In the genomic region with DNA sequence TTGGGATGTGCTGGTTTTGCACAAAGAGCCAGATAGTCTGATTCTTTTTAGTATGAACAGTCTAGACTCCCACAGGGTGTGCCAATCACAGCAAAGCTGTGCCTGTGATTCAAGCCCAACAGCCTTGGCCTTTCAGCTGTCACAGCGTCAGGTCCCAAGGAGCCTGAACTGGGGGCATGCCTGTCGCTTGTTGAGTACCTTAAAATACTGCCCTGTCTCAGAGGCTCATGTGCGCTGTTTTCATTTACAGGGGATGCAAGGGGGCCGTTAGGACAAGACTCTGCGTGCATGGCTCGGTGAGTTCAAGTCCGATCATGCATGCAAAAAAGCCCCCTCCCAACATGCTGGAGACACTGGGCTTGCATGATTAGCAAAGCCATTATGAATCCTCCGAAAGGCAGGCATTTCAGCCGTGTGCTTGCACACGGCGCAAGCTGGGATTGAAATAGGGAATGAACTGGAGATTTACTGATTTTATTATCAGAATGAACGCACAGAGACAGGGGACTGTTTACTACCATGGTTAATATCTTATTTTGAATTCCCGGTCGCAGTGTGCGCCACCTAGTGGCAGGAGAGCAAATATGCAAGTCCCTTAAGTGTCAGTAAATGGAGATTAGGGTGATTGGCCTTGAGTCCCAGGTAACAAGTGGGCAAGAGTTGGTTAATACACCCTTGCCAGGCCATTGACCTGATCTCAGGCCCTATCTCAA, we compare ENCODE assay signal across 8 mouse cellular contexts.
A peak's percentile ranks its signal among the peaks of the same experiment; 100 is the strongest.
DNase-seq lines count a peak whose midpoint lies in the region; ATAC-seq and TF ChIP-seq lines count a peak whose summit lies in the region.

No protein-coding gene starts in this region.

- TF ChIP-seq EP300 in liver, postnatal 0 days (IDR thresholded peaks at IDR 0.05; ENCODE audit: low read depth), result no peak

- DNase-seq in adrenal gland, adult (ENCODE audit: inconsistent age in 2 of 2, low spot score in 1 of 2), result peak; percentile 76 to 85
- peak; percentile 83 for DNase-seq in embryo, embryonic 10.5 days (ENCODE audit: low spot score)
- DNase-seq in heart, adult 9 months (ENCODE audit: low spot score in 2 of 2), result peak; percentile 10 to 24
- peak; percentile 14 to 26 for DNase-seq in kidney, adult 8-10 months
- DNase-seq in liver, postnatal 0 days, result peak; percentile 51
- peak; percentile 65 for DNase-seq in thymus, postnatal 4 days

- H3K36me3 ChIP-seq in E14TG2a.4 (ENCODE audit: insufficient read depth, low read length), result no peaks in the 10 kb centered on the region
- H3K36me3 ChIP-seq in liver, postnatal 0 days (replicated peaks; ENCODE audit: insufficient read depth, low read length), result no peaks in the 10 kb centered on the region
- H3K36me3 ChIP-seq in neural tube, embryonic 15.5 days, result no peaks in the 10 kb centered on the region

- TF ChIP-seq CTCF in E14TG2a.4 (conservative IDR thresholded peaks at IDR 0.05; ENCODE audit: low read length), result peak; percentile 88
- TF ChIP-seq CTCF in liver, postnatal 0 days (IDR thresholded peaks at IDR 0.05; ENCODE audit: low read depth), result peak; percentile 89

- peaks cover 7% of the 10 kb centered on the region for H3K4me1 ChIP-seq in E14TG2a.4 (replicated peaks; ENCODE audit: low read depth, low read length)
- no peaks in the 10 kb centered on the region for H3K4me1 ChIP-seq in liver, postnatal 0 days (ENCODE audit: insufficient read depth)
- H3K4me1 ChIP-seq in neural tube, embryonic 15.5 days, result peaks cover 41% of the 10 kb centered on the region

- H3K9me3 ChIP-seq in E14TG2a.4 (ENCODE audit: low read length), result no peaks in the 10 kb centered on the region
- no peaks in the 10 kb centered on the region for H3K9me3 ChIP-seq in liver, postnatal 0 days (ENCODE audit: low read length)
- no peaks in the 10 kb centered on the region for H3K9me3 ChIP-seq in neural tube, embryonic 15.5 days (replicated peaks)

- ATAC-seq in liver, postnatal 0 days, result no peak
- ATAC-seq in neural tube, embryonic 15.5 days (ENCODE audit: low FRiP score), result peak; percentile 30; the same call in 1 of the 2 replicates

- 36% methylated on average over 15 of the region's 15 CpGs for WGBS in liver, postnatal 0 days (ENCODE audit: insufficient replicate concordance)
- WGBS in neural tube, embryonic 15.5 days, result 11% methylated on average over 15 of the region's 15 CpGs

- no peak overlapping the region for H3K4me2 ChIP-seq in liver, postnatal 0 days (ENCODE audit: low read depth, low read length)
- peak overlapping the region; percentile 58 for H3K4me2 ChIP-seq in neural tube, embryonic 15.5 days

- no peak overlapping the region for H3K9ac ChIP-seq in liver, postnatal 0 days (replicated peaks)
- peak overlapping the region; percentile 35; the same call in 1 of the 2 replicates for H3K9ac ChIP-seq in neural tube, embryonic 15.5 days (replicated peaks)

- H3K27me3 ChIP-seq in E14TG2a.4 (ENCODE audit: insufficient read depth, low read length), result 0 out of 2 replicates have a peak, but pooled peaks cover 7% of the 10 kb centered on the region
- H3K27me3 ChIP-seq in liver, postnatal 0 days (ENCODE audit: insufficient read depth, low read length), result 0 out of 2 replicates have a peak, but pooled peaks cover 5% of the 10 kb centered on the region
- H3K27me3 ChIP-seq in neural tube, embryonic 15.5 days (replicated peaks), result no peaks in the 10 kb centered on the region

- no peak overlapping the region for H3K4me3 ChIP-seq in E14TG2a.4 (replicated peaks; ENCODE audit: low read length)
- H3K4me3 ChIP-seq in liver, postnatal 0 days (ENCODE audit: low read depth, low read length), result no peak overlapping the region
- peak overlapping the region; percentile 27 for H3K4me3 ChIP-seq in neural tube, embryonic 15.5 days (replicated peaks)

- H3K27ac ChIP-seq in liver, postnatal 0 days (ENCODE audit: low read depth), result no peak overlapping the region
- peak overlapping the region; percentile 69 for H3K27ac ChIP-seq in neural tube, embryonic 15.5 days (replicated peaks)

Comparison
In these comparisons a context has a peak if more than half of its experiments do, and no peak if none do; other contexts are left out.
1. DNase-seq: peak in every context shown above with its lines; median percentile 83 in embryo, embryonic 10.5 days; 80 in adrenal gland, adult; 65 in thymus, postnatal 4 days; 51 in liver, postnatal 0 days; 20 in kidney, adult 8-10 months; 17 in heart, adult 9 months.